Mouse (Mus musculus) spleen, postnatal 36 days (tissue): ENCODE results near the gene Gtpbp1.
"Not testable (repeated sequence)": the region's sequence is repeated elsewhere in the genome, so short reads cannot be mapped to it uniquely, and the experiment has no call there.

Source experiments
- DNase-seq, 2 experiments: peaks; one replicate each; pipeline ENCODE4 v3.0.0; 2022; ENCODE audit warnings: low spot score in 2 of 2, mixed read lengths in 1 of 2

The Gtpbp1 gene

GRCm38 (mm10) chr15:79690426-79691022 is at the start of gene Gtpbp1:
Gene Gtpbp1 (plus strand): TSS chr15:79690845.
- peak; percentile 96 to 99 for DNase-seq

GRCm38 (mm10) chr15:79641135-79641817 is 49.4 kb upstream of the Gtpbp1 start:
- DNase-seq, result no peak

GRCm38 (mm10) chr15:79645483-79645882 is 45.2 kb upstream of the Gtpbp1 start:
- no peak for DNase-seq

GRCm38 (mm10) chr15:79648130-79648529 is 42.5 kb upstream of the Gtpbp1 start:
- no peak for DNase-seq

- DNase-seq, result peak; percentile 29 to 58
These were observed 40.1 kb upstream of the Gtpbp1 start for GRCm38 (mm10) chr15:79650569-79650968.

GRCm38 (mm10) chr15:79651481-79651880 is 39.2 kb upstream of the Gtpbp1 start:
- DNase-seq, result no peak

- no peak for DNase-seq
These were observed 34.2 kb upstream of the Gtpbp1 start for GRCm38 (mm10) chr15:79656451-79656850.

- DNase-seq, result peak; percentile 75 to 86
These were observed 32.7 kb upstream of the Gtpbp1 start for GRCm38 (mm10) chr15:79657837-79658530.

- peak; percentile 91 for DNase-seq
These were observed 31.9 kb upstream of the Gtpbp1 start, which contains the start of the genes Fam227a and Cby1 for GRCm38 (mm10) chr15:79658531-79659375. Gene Fam227a (minus strand): TSS chr15:79658956. Gene Cby1 (plus strand): TSS chr15:79659199.

GRCm38 (mm10) chr15:79661852-79662251 is 28.8 kb upstream of the Gtpbp1 start:
- DNase-seq, result peak in 1 of 2 experiments; percentile 43

- DNase-seq, result no peak
These were observed 26.0 kb upstream of the Gtpbp1 start for GRCm38 (mm10) chr15:79664666-79665065.

- no peak for DNase-seq
These were observed 21.4 kb upstream of the Gtpbp1 start for GRCm38 (mm10) chr15:79669195-79669594.

- peak; percentile 93 for DNase-seq
These were observed 20.2 kb upstream of the Gtpbp1 start, which contains the start of gene Tomm22 for GRCm38 (mm10) chr15:79670249-79670971. Gene Tomm22 (plus strand): TSS chr15:79670861.

- DNase-seq, result no peak
These were observed 19.7 kb upstream of the Gtpbp1 start for GRCm38 (mm10) chr15:79670972-79671299.

- not testable (repeated sequence) for DNase-seq
These were observed 18.8 kb upstream of the Gtpbp1 start for GRCm38 (mm10) chr15:79671828-79672348.

GRCm38 (mm10) chr15:79677936-79678335 is 12.7 kb upstream of the Gtpbp1 start:
- DNase-seq, result no peak

GRCm38 (mm10) chr15:79681973-79682372 is 8.7 kb upstream of the Gtpbp1 start:
- DNase-seq, result no peak

GRCm38 (mm10) chr15:79683146-79683545 is 7.5 kb upstream of the Gtpbp1 start:
- no peak for DNase-seq

GRCm38 (mm10) chr15:79683707-79684465 is 6.8 kb upstream of the Gtpbp1 start:
- DNase-seq, result no peak

GRCm38 (mm10) chr15:79684616-79685015 is 6.0 kb upstream of the Gtpbp1 start:
- DNase-seq, result no peak
